Mouse (Mus musculus) Patski (cell line): ENCODE data around the gene Bmpr1b. TPM values are rescaled to one million over a fixed set of nuclear protein-coding genes. Genes with fewer than 3 reads are reported as not detected.

ENCODE experiments used
- ATAC-seq: fragments of 100-300 bp; one replicate; pipeline ENCODE4 v1.8.0; 2021
- CTCF ChIA-PET: fragments of 350-600 bp; sonication (Branson Sonifier 250); formaldehyde crosslinking; loops from one replicate; lab custom pipeline; 2022; ENCODE audit warnings: inconsistent platforms; lab: Charles Lee
- POLR2A ChIA-PET: fragments of 350-600 bp; sonication (Branson Sonifier 250); formaldehyde crosslinking; loops from one replicate; lab custom pipeline; 2022; ENCODE audit warnings: antibody characterized with exemption, inconsistent platforms; lab: Charles Lee
- DNase-seq: peaks from one replicate; pipeline ENCODE4 v3.0.0-alpha.2; 2011; ENCODE audit warnings: low read depth, low spot score
- H3K27me3 ChIP-seq: fragments of 371-371 bp; one replicate; pipeline ENCODE4 v1.5.1; 2021
- CTCF ChIP-seq: fragments of 100-300 bp; IDR thresholded peaks from one replicate; pipeline ENCODE4 v1.5.1; 2021
- in situ Hi-C: fragments of 300-500 bp; cut with MboI; formaldehyde crosslinking; loops from 3 replicates; pipeline ENCODE4 v1.11.1; 2018; ENCODE audit warnings: low pct_unique_long_range_greater_than_20kb, mixed read lengths
- polyA plus RNA-seq: library from polyadenylated mRNA; unstranded; gene quantifications from one replicate; pipeline ENCODE4 v1.2.3, GENCODE M21; 2021

Bmpr1b gene
- polyA plus RNA-seq, 1 experiment from 2014 or later: not detected

DNA sequence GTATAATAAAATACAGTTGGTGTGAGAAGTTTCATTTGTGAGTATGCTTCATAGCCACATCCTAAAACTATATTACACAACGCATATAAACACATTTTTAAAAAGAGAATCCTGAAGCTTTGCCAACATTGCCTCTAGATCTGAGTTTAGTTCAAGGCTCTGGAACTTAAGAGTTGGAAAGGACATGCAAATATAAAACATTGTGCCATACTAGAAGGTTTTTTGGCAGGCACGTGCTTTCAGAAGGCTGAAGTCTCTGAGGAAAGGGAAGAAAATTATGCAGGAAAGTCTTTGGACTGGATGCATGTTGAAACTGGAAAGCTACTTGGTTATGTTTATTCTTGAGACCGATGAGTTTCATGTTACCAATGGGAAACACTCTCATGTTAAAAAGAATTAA lies 221.1 kb downstream of the Bmpr1b start:
- in situ Hi-C loops: no loop called here
- DNase-seq: no peak
- no peak for TF ChIP-seq CTCF
- ATAC-seq: no peak
- H3K27me3 ChIP-seq: peaks cover 14% of the 10 kb centered on the region
- ChIA-PET CTCF (no interaction called here), POLR2A (no interaction called here)

DNA sequence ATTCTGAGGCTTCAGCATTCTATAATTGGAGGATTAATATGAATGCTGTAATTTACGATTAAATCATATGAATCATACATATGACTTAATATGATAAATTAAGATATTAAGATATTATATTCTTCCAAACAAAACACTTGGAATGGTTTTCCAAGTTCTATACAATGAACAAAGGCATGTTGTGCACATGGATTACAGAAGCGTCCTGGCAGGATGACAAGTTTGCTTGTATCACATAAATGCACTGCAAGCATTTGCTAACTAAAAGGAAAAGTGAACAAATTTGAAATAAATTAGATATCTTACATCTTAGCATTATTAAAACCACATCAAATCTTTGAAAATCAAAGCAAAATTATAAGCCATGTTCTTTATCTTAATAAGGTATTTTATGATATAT lies 222.4 kb downstream of the Bmpr1b start:
- no peak for TF ChIP-seq CTCF
- ChIA-PET POLR2A (no interaction called here), CTCF (no interaction called here)
- DNase-seq: no peak
- in situ Hi-C loops: no loop called here
- H3K27me3 ChIP-seq: peaks cover 14% of the 10 kb centered on the region
- no peak for ATAC-seq

DNA sequence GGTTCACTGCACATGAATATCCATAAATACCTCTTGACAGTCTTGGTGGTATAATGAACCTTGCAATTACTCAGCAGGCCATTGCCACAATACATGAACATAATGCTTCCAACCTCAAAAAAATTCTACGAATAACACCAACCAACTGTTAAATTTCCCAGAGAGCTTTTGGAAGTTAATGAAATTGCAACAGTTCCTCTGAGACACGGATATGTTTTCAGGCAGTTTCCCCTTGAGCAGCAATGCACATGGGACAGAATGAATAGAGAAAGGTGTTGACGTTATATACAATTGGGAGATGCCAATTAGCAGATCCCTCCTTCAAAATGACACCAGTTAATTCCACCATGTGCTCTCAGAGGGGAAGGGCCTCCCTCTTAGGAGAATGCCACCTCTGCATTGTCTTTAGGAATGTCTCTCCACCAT lies 225.9 kb downstream of the Bmpr1b start:
- POLR2A ChIA-PET: interaction anchor here (1.1 kb wide), 1 partner anchor 12 kb away, joined by 3 read pairs; no protein-coding TSS in a partner anchor
- no peak for ATAC-seq

DNA sequence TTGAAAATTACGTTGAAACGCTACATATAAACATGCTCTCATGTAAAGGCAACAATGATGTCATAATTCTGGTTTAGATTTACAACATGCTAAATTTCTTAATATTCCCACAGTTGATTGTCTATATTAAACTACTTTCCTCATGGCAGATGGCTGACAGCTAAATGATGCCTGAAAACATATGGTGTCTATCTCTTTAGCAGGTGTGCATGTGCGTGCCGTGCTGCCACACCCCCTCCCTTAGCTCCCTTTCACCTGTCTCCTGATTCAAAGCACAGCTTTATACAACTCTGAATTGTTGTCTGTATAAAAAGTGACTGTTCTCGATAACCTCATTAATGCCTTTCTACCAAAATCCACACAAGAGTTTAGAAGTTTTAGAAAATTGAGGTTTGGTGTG lies 229.0 kb downstream of the Bmpr1b start:
- CTCF ChIA-PET: no interaction called here
- ATAC-seq: no peak
- TF ChIP-seq CTCF: no peak
- POLR2A ChIA-PET: no interaction called here
- H3K27me3 ChIP-seq: no peaks in the 10 kb centered on the region
- in situ Hi-C loops: no loop called here
- no peak for DNase-seq

More for the DNA sequence above, 225.9 kb downstream of the Bmpr1b start:
- TF ChIP-seq CTCF: no peak
- CTCF ChIA-PET: no interaction called here
- no peak for DNase-seq
- in situ Hi-C loops: no loop called here
- peaks cover 10% of the 10 kb centered on the region for H3K27me3 ChIP-seq

DNA sequence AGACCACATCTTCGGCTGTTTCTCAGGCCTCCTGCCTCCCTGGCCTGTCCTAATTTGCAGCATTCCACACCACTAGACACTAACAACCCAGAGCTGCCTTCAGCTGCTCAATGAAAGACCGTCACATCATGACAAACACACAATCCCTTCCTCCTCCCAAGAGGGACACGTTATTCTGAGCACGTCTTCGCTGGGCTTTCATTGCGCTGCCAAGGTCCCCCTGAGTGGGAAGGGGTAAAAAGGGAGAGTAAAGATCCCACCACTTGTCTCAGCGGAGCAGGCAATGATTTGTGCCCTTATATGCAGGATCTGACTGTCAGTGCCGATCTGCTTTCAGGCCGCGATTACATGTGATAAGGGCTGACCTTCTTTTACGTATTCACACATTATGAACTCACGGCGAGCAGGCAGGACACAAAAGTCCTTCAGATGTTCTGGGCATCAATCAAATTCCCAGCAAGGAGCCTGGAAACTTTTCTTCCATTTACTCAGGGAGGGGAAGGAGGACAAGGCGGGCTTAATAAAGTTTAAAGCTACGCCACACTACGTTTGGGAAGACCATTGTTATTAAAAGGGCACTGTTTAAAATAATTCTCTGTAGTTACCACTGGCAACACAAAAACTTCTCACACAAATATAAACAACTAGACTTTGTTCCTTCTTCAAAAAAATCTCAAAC lies 232.5 kb downstream of the Bmpr1b start:
- ChIA-PET POLR2A (no interaction called here), CTCF (no interaction called here)
- in situ Hi-C loops: no loop called here
- no peak for TF ChIP-seq CTCF
- no peak for ATAC-seq
- H3K27me3 ChIP-seq: no peaks in the 10 kb centered on the region
- DNase-seq: no peak

DNA sequence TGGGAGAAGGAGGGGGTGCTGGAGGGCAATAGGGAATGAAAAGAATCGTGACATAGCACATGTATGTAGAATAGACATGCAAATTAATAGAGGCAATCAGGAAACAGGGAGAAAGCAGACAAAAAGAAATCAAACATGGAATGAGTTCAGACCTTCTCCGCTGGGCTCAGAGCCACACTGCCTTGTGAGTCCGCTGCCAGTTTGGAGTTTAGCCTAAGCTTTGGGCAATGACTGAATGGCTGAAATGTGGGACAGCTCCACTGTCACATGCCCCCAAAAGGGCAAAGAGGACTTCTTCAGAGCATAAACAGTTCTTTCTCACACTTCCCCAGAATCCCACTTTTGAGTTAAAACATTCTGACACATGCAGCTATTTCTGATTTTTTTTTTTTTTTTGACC lies 236.3 kb downstream of the Bmpr1b start:
- ChIA-PET POLR2A (no interaction called here), CTCF (no interaction called here)
- no peak for TF ChIP-seq CTCF
- peaks cover 4% of the 10 kb centered on the region for H3K27me3 ChIP-seq
- no peak for DNase-seq
- in situ Hi-C loops: no loop called here
- ATAC-seq: no peak

DNA sequence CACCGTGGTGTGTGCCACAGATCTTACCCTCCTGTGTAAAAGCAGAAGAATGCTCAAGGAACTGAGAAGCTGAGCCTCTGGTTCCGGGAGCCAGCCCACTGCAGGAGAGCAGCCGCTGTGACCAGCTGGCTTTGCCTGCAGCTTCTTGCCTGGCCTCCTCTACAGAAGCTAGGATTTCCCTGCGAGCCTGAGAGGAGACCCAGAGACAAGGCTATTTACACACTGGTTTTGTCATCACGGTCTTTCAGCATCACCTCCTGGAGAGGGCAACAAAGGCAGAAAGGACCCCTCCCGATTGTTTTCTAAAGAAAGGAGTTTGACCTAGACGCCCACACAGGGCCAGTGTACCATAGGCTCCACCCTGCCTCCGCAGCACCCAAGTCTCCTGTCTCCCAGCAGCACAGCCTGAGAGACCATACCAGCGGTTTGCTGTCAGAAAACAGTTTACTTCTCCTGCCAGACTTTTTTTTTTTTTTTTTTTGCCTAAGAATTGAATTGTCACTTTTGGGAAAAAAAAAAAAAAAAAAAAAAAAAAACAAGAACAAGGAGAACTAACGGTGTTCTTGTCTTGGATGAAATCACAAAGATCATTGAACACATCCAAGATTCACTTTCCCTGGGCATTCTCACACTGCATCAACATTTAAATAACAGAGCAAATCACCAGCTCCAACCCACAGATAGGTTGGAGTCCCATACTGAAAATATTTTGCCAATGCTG lies 237.7 kb downstream of the Bmpr1b start:
- no peak for TF ChIP-seq CTCF
- ChIA-PET POLR2A (interaction anchor here (0.9 kb wide), 1 partner anchor 11 kb away, joined by 3 read pairs; no protein-coding TSS in a partner anchor), CTCF (no interaction called here)
- in situ Hi-C loops: no loop called here
- H3K27me3 ChIP-seq: peaks cover 4% of the 10 kb centered on the region
- ATAC-seq: peak; percentile 24
- DNase-seq: no peak

DNA sequence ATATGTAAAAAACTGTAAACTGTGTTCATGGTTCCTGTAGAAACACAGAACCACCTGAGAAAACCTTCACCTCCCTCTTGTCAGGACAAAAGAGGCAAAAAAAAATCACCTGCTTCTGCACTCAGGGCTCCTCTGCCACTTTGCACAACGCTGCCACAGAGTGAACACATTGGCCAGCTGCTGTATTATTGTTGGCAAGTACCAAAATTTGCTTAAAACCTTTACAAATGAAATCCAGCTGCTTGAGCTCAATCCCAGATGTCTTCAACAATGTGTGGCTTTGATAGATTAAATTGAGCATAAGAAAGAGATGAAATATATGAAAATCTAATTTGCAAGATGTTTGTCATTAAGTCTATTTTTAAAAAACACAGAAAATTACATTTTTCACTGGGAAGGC lies 245.8 kb downstream of the Bmpr1b start:
- TF ChIP-seq CTCF: no peak
- POLR2A ChIA-PET: no interaction called here
- H3K27me3 ChIP-seq: peaks cover 13% of the 10 kb centered on the region
- CTCF ChIA-PET: interaction anchor here (1.9 kb wide), 1 partner anchor 18 kb away, joined by 5 read pairs; no protein-coding TSS in a partner anchor
- ATAC-seq: no peak
- DNase-seq: no peak
- in situ Hi-C loops: no loop called here

DNA sequence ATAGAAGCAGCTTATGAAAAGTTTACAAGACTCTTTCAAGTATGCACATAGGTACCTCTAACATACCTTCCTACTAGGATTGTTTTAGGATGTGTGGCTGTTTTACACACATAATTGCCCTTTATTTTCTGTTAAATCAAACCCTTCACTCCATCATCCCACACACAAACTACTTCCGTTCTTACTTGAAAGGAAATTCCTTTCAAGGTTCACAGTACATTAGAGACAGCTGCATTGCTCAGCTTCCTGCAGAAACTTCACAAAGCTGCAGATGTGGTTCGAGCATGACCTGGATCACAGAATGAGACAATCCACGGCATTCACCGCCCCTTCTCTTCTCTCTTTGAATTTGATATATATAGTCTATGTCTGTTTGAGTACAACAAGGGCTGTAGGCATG lies 248.1 kb downstream of the Bmpr1b start:
- DNase-seq (no peak), ATAC-seq (no peak)
- in situ Hi-C loops: no loop called here
- no peak for TF ChIP-seq CTCF
- ChIA-PET CTCF (interaction anchor here (0.9 kb wide), 1 partner anchor 52 kb away, joined by 3 read pairs; no protein-coding TSS in a partner anchor), POLR2A (no interaction called here)
- H3K27me3 ChIP-seq: peaks cover 14% of the 10 kb centered on the region

DNA sequence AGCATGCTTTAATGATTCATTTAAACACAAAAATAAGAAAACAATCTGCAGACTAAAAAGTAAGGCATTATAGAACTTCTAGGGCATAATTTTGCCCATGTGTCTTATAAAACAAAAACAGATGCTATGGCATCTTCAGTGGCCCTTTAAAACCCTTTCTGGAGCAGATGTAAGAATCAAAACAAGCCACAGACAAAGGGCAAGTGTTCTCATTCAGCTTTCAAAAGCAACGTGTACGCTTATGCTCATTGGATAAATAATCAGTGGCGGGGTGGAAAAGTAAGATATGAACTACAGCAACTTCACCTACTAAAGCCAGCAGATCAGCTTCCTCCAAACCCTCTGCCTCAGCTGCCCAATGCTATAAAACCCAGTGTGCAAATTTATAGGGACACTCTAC lies 249.6 kb downstream of the Bmpr1b start:
- ATAC-seq: no peak
- POLR2A ChIA-PET: interaction anchor here (0.5 kb wide), 1 partner anchor 13 kb away, joined by 4 read pairs; no protein-coding TSS in a partner anchor
- no peak for TF ChIP-seq CTCF
- no peak for DNase-seq
- CTCF ChIA-PET: interaction anchor here (0.6 kb wide), 1 partner anchor 73 kb away, joined by 3 read pairs; no protein-coding TSS in a partner anchor
- in situ Hi-C loops: no loop called here
- peaks cover 17% of the 10 kb centered on the region for H3K27me3 ChIP-seq

DNA sequence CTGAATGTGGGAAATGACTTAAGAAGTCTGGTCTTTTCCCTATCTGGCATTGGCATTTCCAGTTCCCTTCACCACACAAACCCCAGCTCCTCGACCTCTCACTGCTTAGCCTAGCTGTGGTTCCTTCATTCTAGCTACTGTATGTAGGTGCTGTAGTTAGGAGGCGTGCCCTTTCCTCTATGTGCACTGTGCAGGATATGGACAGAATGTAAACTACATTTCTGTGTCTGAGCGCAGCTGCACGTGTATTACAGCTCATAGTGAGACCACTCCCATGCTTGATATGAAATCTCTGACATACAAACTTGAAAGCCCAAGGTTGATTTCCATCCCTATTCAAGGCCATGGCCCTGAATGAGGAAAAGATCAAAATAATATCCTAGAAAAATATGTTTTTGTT lies 252.1 kb downstream of the Bmpr1b start:
- no peak for TF ChIP-seq CTCF
- ATAC-seq (no peak), DNase-seq (no peak)
- peaks cover 12% of the 10 kb centered on the region for H3K27me3 ChIP-seq
- in situ Hi-C loops: no loop called here
- POLR2A ChIA-PET: interaction anchor here (0.7 kb wide), 1 partner anchor 61 kb away, joined by 3 read pairs; no protein-coding TSS in a partner anchor
- CTCF ChIA-PET: interaction anchor here (0.6 kb wide), 1 partner anchor 10 kb away, joined by 3 read pairs; no protein-coding TSS in a partner anchor
